Mouse (Mus musculus): ENCODE measurements around the gene Csf3.

- TF ChIP-seq CTCF (IDR thresholded peaks at IDR 0.05; ENCODE audit: extremely low read depth, insufficient read depth, insufficient read length, insufficient replicate concordance), result no peak
- no peak for TF ChIP-seq POLR2A (IDR thresholded peaks at IDR 0.05; ENCODE audit: low read depth, low read length)
Observed at GRCm38 (mm10) chr11:98720756-98721155, 19.7 kb downstream of the Csf3 start.

All from spleen, adult 2 months (tissue).